Mouse (Mus musculus) cerebellum, adult 2 months (tissue): ENCODE measurements at regions not wholly inside any gene's neighbourhood (a gene's known extent, or its start where the extent isn't known, plus 50 kb on each side); places are given as distances from the start of the nearest gene placed in this dataset.
A peak's percentile ranks its signal among the peaks of the same experiment; 100 is the strongest.

Source experiments
- DNase-seq, 2 experiments: peaks; one replicate each; pipeline ENCODE4 v3.0.0; 2021
- H3K27ac ChIP-seq: fragments of 200-500 bp; 2 replicates; pipeline ENCODE4 v1.5.1; 2012; ENCODE audit warnings: low read length, control low read depth, inconsistent platforms; ENCODE audit not compliant: insufficient read depth
- H3K27me3 ChIP-seq: fragments of 200-500 bp; 2 replicates; pipeline ENCODE4 v1.6.1; 2012; ENCODE audit warnings: inconsistent platforms, mild to moderate bottlenecking, low read length, moderate library complexity; ENCODE audit not compliant: control insufficient read depth, insufficient read depth
- H3K4me1 ChIP-seq: fragments of 200-500 bp; 2 replicates; pipeline ENCODE4 v1.6.1; 2011; ENCODE audit warnings: low read length; ENCODE audit not compliant: control insufficient read depth, insufficient read depth
- H3K4me3 ChIP-seq: fragments of 200-500 bp; replicated peaks from 2 replicates; pipeline ENCODE3; 2011; ENCODE audit warnings: mild to moderate bottlenecking, low read depth, low read length, control low read depth; ENCODE audit not compliant: insufficient read depth
- CTCF ChIP-seq: fragments of 200-500 bp; IDR thresholded peaks from 2 replicates; pipeline ENCODE4 v1.5.1; 2011; ENCODE audit warnings: low read depth, mild to moderate bottlenecking, control low read depth, low read length, moderate library complexity, borderline replicate concordance; ENCODE audit not compliant: insufficient read depth
- POLR2A ChIP-seq: fragments of 200-500 bp; IDR thresholded peaks from 2 replicates; pipeline ENCODE4 v1.6.1; 2011; ENCODE audit warnings: low read length, control low read depth, borderline replicate concordance; ENCODE audit not compliant: insufficient read depth
- WGBS: fragments of 180-500 bp; shearing (Covaris S2); methylation state at CpG from one replicate; pipeline ENCODE4 v1.1.7; 2018; 5-methylcytosine and 5-hydroxymethylcytosine counted together

DNA sequence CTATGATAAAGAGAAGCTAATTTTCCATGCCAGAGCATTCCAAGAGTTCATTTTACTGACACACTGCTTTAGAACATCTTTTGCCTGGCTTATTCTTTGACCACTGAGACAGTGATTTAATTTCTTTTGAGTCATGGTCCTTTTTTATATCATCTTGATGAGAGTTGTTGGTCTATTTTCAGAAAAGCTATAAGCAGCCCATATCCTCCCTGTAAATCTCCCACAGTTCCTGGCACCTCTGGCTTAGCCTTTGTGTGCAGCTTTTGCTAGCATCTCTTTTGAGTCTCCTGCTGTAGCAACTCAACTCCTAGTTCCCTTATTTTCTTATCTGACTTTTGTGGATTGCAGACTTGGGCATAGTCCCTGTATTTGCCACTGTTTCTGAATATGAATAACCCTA is 207.5 kb upstream of the 4931417E11Rik start:
- Histone ChIP-seq H3K4me3 (no peak overlapping the region), H3K27me3 (no peaks in the 10 kb centered on the region), H3K27ac (no peak overlapping the region), H3K4me1 (no peaks in the 10 kb centered on the region)
- no peak for DNase-seq
- TF ChIP-seq CTCF: no peak
- no peak for TF ChIP-seq POLR2A

DNA sequence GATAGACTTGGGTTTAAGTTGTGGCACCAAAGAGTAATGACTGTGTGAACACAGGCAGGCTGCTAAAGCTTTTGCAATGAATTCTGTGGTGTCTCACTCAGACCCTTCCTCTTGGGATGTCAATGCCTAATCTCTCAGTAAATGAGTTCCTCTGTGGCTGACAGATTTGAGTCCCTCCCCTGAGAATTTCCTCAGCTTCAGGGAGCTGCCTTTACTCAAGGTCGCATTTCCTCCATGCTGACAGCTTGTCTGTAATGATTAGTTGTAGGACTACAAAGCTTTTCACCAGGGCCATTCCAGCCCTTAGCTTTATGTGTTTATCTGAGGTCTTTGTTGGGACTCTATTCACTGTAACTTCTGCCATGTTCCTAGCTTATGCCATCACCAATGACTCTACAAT is 199.9 kb upstream of the 4931417E11Rik start:
- 39% methylated on average over 1 of the region's 1 CpGs for WGBS
- no peak for TF ChIP-seq CTCF
- TF ChIP-seq POLR2A: no peak

DNA sequence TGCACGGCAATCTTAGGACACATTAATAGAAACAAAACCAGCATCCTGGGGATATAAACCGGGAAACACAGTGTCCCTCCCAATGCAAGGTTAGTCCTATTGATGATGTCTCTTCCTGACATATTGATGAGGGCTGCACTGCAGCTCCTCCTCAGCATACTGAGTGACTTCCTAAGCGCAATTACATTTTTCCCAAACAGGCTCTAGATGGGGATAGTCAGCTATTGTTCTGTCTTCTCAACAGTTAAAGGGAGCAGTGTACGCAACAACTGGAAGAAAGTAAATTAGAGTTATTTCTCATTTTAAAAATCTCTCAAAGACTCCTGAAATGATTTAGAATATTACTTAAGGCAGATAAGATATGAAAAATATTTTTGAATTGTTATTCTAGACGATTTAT is 189.5 kb upstream of the 4931417E11Rik start:
- H3K4me3 ChIP-seq: no peak overlapping the region
- no peak for DNase-seq
- WGBS: 84% methylated on average over 5 of the region's 5 CpGs
- no peak for TF ChIP-seq CTCF
- no peak for TF ChIP-seq POLR2A
- no peaks in the 10 kb centered on the region for H3K4me1 ChIP-seq
- no peak overlapping the region for H3K27ac ChIP-seq
- H3K27me3 ChIP-seq: no peaks in the 10 kb centered on the region

More for the DNA sequence above, 199.9 kb upstream of the 4931417E11Rik start:
- no peaks in the 10 kb centered on the region for H3K4me1 ChIP-seq
- no peak overlapping the region for H3K4me3 ChIP-seq
- H3K27ac ChIP-seq: no peak overlapping the region
- no peak for DNase-seq
- no peaks in the 10 kb centered on the region for H3K27me3 ChIP-seq

DNA sequence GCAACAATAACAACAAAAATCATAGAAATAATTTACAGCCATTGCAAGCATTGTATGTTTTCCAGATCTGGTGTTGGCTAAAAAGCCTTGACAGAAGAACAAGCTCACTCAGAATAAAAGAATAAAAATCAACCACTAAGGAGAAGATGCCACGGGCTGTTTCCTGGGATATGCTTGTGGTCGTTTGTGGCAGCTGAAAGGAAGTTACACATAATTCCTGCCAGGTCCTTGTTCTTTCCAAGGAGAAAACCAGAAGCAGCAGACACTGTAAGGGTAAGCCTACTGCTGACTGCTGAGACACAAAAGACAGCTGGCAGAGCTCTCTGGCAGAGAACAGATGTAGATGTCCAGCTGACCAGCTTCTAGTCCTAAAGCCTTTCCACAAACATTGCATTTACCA is 175.9 kb upstream of the 4931417E11Rik start:
- Histone ChIP-seq H3K4me1 (no peaks in the 10 kb centered on the region), H3K4me3 (no peak overlapping the region), H3K27ac (no peak overlapping the region), H3K27me3 (no peaks in the 10 kb centered on the region)
- no peak for DNase-seq
- 18% methylated on average over 2 of the region's 2 CpGs for whole genome bisulfite sequencing
- TF ChIP-seq POLR2A (no peak), CTCF (no peak)

DNA sequence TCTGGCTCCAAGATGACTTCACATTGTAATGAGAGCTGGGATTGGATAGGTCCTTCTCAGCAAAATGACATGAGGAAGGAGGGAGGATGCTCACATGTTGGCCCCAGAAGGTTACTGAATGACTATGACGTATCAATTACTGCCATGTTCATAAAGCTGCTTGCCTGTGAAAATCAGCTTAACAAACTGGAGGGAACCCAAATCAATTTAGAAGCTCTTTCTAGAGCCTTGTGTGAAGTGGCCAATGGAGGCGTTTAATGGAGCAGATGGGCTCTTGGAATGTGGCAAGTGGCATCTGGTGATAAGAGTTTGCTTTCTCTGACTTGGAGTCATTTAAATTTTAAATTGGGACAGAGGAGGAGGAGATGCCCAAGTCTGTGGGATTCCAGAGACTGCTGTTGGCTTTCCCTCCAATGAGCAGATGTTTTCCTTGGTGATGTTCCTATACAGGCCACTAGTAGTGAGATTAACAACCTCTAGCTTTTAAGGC is 175.4 kb upstream of the 4931417E11Rik start:
- H3K4me1 ChIP-seq: no peaks in the 10 kb centered on the region
- TF ChIP-seq CTCF (no peak), POLR2A (no peak)
- 13% methylated on average over 2 of the region's 2 CpGs for WGBS
- H3K27ac ChIP-seq: no peak overlapping the region
- no peak for DNase-seq
- H3K27me3 ChIP-seq: no peaks in the 10 kb centered on the region
- no peak overlapping the region for H3K4me3 ChIP-seq

DNA sequence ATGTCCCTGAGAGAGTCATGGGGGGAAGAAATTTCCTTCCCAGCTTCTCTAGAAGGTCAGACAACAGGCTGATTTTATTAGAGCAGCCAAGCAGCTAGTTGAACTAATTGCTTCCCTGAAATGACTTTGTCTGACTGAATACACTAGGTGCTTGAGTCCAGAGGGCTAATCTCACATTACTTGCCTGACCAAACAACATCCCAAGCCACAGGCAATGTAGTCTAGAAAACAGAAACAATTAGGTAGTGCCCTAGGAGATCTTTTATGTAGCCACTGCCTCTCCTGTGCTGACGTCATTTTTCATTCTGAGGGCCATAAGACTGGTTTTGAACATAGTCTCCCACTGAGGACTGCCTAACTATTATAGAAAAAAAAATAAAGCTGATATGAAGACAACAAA is 159.1 kb upstream of the 4931417E11Rik start:
- Histone ChIP-seq H3K4me3 (no peak overlapping the region), H3K27ac (no peak overlapping the region), H3K4me1 (no peaks in the 10 kb centered on the region), H3K27me3 (no peaks in the 10 kb centered on the region)
- 41% methylated on average over 1 of the region's 1 CpGs for WGBS
- no peak for TF ChIP-seq CTCF
- TF ChIP-seq POLR2A: no peak
- no peak for DNase-seq

DNA sequence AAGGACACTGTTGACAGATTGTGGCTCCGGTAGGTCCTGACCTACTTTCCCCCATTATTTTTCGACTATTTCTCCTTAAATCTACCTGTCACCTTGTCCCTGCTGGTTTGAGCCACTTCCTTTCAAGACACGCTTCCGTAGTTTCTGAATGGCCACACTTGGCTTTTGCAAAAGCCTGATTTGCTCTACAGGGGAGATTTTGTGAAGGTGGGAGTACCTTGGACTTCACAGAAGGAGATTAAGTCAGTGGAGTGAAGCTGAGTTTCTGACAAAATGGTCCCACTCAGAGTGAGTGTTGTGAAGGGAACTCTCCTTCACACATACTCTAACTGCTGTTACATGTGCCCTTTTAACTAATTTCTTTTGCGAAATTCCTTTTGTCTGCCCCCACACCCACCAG is 157.0 kb upstream of the 4931417E11Rik start:
- TF ChIP-seq POLR2A (no peak), CTCF (no peak)
- WGBS: 46% methylated on average over 5 of the region's 5 CpGs
- no peak overlapping the region for H3K27ac ChIP-seq
- H3K4me1 ChIP-seq: no peaks in the 10 kb centered on the region
- no peak for DNase-seq
- no peak overlapping the region for H3K4me3 ChIP-seq
- no peaks in the 10 kb centered on the region for H3K27me3 ChIP-seq

DNA sequence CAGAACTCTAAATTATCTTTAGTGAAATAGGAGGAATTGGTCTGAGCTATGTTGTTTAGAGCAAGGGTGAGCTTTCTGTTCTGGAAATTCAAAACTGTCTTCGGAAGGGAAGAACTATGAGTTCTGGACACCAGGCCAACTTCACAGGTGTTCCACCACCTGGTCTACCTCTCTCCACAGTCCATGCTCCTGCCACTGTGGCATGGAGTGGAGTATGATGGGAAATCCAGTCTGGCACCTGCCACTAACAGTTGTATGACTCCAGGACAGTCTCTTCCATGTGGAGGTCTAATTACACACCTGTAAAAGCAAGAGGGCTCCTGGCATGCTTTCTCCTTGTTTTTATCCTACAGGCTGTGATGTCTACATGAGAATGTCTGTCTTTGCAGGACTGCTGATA is 154.7 kb upstream of the 4931417E11Rik start:
- no peak overlapping the region for H3K27ac ChIP-seq
- peak; percentile 52 to 70 for DNase-seq
- H3K4me3 ChIP-seq: no peak overlapping the region
- 21% methylated on average over 1 of the region's 1 CpGs for WGBS
- TF ChIP-seq POLR2A (no peak), CTCF (no peak)
- no peaks in the 10 kb centered on the region for H3K27me3 ChIP-seq
- no peaks in the 10 kb centered on the region for H3K4me1 ChIP-seq
